Mouse (Mus musculus) urinary bladder, adult 18-20 months (tissue): ENCODE measurements at regions not wholly inside any gene's neighbourhood (a gene's known extent, or its start where the extent isn't known, plus 50 kb on each side); places are given as distances from the start of the nearest gene placed in this dataset.

Experiments
- DNase-seq, 2 experiments: peaks; one replicate each; pipeline ENCODE4 v3.0.0; 2022; ENCODE audit warnings: low spot score in 2 of 2, mixed read lengths in 2 of 2

GRCm38 (mm10) chr3:15200309-15200708, 131.8 kb downstream of the Gm9733 start:
- DNase-seq = no peak

GRCm38 (mm10) chr3:15200990-15201389, 131.1 kb downstream of the Gm9733 start:
- no peak for DNase-seq

- no peak for DNase-seq
Measured at GRCm38 (mm10) chr3:15202760-15203159, 129.3 kb downstream of the Gm9733 start.

GRCm38 (mm10) chr3:15205266-15206229, 126.6 kb downstream of the Gm9733 start:
- DNase-seq = no peak

- no peak for DNase-seq
Measured at GRCm38 (mm10) chr3:15212357-15212756, 119.7 kb downstream of the Gm9733 start.

- DNase-seq = no peak
Measured at GRCm38 (mm10) chr3:15217591-15217990, 114.5 kb downstream of the Gm9733 start.

GRCm38 (mm10) chr3:15219275-15219674, 112.8 kb downstream of the Gm9733 start:
- DNase-seq = no peak

GRCm38 (mm10) chr3:15223266-15223665, 108.8 kb downstream of the Gm9733 start:
- no peak for DNase-seq

- DNase-seq = no peak
Measured at GRCm38 (mm10) chr3:15224452-15224851, 107.7 kb downstream of the Gm9733 start.

GRCm38 (mm10) chr3:15228641-15229040, 103.5 kb downstream of the Gm9733 start:
- no peak for DNase-seq

GRCm38 (mm10) chr3:15230204-15230603, 101.9 kb downstream of the Gm9733 start:
- no peak for DNase-seq

- DNase-seq = no peak
Measured at GRCm38 (mm10) chr3:15231433-15231832, 100.7 kb downstream of the Gm9733 start.

GRCm38 (mm10) chr3:15237817-15238432, 94.2 kb downstream of the Gm9733 start:
- no peak for DNase-seq

- DNase-seq = no peak
Measured at GRCm38 (mm10) chr3:15242388-15242787, 89.7 kb downstream of the Gm9733 start.

GRCm38 (mm10) chr3:15243584-15243983, 88.5 kb downstream of the Gm9733 start:
- DNase-seq = no peak

- no peak for DNase-seq
Measured at GRCm38 (mm10) chr3:15244999-15245398, 87.1 kb downstream of the Gm9733 start.
